Mouse (Mus musculus) adrenal gland, postnatal 36 days (tissue): Measurements from ENCODE around the gene Mpig6b. TPM values are rescaled to one million over a fixed set of nuclear protein-coding genes. Genes with fewer than 3 reads are reported as not detected.
"Not testable (repeated sequence)": the region's sequence is repeated elsewhere in the genome, so short reads cannot be mapped to it uniquely, and the experiment has no call there.

ENCODE experiments used
- DNase-seq, 2 experiments: peaks; one replicate each; pipeline ENCODE4 v3.0.0; 2021; ENCODE audit warnings: mixed read lengths in 1 of 2
- total RNA-seq, 2 experiments: library from RNA; stranded (reverse); gene quantifications; 2 replicates each; pipeline ENCODE4 v1.2.3; 2021

The Mpig6b gene
- total RNA-seq, 2 experiments from 2014 or later: not detected

DNA sequence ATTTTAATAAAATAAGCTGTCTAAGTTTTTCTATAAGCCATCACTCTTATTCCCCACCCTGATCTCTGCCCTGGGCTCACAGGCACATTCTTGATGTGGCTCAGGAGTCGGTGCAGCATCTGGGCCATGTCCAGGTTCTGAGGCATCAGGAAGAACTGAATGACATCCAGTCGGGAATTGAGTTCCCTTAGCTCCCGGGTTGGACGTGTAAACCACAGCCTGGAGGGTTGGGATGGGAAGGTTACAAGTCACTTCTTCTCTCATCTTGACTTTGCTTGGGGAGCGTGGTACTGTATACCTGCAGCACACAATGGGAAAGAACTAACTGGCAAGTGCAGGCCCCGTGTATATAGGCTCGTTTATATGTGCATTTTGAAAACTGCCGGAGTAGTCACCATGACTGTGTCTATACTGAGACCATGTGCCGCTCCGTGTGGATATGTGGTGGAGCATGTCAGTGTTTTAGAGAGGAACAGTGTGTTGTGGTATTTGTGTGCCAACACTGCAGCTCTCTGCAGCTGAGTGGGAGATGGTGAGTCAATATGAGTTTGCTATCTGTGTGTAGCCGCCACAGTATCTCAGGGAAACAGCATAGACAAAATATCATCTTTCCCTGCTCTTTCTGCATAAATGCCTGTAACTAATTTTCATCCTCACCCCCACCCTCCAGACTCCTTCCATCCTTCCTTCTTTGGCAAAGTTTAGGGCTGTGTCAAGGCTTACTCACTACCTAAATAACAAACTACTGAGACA is 26.7 kb downstream of the Mpig6b start:
- no peak for DNase-seq

DNA sequence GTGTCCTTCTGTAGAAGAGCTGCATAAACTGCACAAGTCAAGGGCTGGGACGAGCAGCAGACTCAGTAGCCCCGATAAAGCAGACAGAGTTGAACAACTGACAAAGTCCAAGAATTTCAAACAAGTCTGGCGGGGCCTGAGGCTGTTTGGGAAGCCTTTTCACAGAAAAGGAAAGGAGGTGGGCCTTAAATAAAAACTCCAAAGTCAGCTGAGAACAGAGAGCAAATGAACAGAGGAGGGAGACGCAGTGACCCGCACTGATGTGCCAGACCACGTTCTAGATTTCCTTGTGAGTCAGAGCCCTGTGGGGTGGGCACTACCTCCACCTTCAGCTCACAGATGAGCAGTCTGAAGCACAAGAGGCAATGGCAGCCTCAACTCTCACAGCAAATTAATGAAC is 31.1 kb downstream of the Mpig6b start:
- DNase-seq: no peak

DNA sequence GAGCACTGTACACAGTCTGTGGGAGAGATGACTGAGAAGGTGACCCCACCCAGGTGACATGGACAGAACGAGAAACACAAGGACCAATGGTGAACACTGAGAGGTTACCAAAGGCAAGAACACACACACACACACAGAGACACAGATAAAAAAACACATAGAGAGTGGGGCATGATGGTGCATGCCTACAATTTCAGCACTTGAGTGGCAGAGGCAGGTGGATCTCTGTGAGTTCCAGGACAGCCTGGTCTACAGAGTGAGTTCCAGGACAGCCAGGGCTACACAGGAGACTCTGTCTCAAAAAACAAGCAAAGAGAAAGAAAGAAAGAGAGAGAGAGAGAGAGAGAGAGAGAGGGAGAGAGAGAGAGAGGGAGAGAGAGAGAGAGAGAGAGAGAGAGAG is 32.3 kb downstream of the Mpig6b start:
- not testable (repeated sequence) for DNase-seq

DNA sequence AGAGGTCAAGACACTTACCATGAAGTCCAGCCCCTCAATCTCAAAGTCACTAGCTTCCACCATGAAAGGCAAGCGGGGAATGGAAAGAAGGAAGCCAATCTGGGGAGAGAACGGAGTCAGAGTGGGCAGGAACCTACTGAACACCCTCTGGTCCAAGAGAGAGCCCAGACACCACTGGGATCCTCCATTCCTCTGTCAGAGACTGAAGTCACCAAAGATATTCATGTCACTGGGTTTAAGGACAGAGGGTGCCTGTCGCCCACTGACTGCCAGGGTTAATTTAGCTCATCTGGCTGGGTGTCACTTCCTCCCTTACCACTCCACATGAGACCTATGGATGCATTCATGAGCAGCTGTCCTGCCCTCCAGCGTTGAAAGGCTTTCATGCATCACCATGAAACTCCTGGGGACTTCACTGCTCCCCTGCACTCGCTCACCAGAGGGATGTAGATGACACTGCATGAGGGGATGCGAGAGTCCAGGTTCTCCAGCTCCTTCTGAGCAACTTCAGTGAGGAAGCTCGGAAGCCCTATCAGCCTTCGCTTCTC is 33.6 kb downstream of the Mpig6b start:
- no peak for DNase-seq

DNA sequence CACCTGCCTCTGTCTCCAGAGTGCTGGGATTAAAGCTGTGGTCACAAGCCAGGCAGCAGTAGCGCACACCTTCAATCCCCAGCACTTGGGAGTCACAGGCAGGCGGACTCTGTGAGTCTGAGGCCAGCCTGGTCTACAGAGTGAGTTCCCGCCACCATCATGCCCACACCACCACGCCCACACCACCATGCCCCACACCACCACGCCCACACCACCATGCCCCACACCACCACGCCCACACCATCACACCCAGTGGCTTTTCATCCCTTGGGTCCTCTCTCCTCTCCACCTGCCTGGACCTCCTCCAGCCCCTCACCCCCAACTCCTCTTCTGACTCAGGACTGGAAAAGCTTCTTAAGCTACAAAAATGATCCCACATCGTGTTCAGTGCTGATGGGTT is 34.1 kb downstream of the Mpig6b start:
- no peak for DNase-seq

DNA sequence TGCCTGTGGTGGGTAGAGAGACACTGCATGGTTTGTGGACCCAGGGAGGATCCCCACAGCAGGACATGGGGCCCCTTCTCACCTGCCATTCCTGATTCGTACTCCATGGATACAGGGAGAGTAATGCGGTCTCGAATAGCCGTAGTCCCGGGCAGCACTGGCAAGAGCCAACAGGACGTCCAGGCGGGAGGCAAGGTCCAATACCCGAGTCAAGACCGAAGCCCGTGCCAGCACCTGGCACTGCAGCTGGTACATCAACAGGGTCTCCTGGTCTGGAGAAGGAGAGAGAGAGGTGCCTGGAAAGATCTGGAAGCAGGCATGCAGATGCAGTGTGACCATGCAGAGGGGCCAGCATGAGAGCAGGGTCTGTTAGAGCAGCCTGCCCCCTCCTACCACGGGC is 34.7 kb downstream of the Mpig6b start:
- no peak for DNase-seq

DNA sequence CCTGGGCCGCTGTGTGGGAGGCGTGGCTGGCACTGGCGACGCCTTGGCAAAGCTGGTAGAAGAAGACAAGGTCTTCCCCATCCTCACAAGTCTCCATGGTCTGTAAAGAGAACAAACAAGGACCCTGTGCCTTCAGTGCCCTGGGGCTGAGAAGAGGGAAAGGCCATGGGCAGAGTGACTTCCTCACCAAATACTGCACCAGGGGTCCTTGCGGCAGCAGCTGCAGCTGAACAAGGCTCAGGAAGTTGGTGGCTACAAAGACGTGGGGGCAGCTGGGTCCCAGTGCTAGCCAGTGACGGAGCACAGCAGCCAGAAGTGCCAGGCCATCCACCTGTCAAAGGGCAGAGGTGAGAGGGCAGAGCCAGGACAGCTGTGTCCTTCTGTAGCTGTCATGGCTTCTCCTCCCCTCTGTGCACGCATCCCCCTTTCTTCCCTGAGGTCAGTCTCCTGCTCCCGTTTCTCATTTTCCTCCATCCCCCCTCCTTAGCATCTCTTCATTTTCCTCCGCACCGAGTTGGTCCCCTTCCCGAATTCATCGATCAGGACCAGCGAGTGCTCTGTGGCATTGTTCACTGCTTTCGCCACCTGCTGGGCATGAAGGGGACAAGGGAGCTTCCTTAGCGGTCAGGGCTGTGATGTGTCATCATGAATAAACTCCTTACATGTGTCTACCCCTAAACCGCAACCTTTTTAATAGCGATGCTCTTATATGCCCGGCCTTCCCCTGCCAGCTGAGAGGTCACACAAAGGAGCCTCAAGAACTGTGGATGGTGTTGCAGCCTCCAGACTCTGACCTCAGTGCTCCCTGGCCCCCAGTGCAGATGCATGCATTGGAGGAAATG is 36.1 kb downstream of the Mpig6b start:
- peak in 1 of 2 experiments; percentile 40 for DNase-seq

DNA sequence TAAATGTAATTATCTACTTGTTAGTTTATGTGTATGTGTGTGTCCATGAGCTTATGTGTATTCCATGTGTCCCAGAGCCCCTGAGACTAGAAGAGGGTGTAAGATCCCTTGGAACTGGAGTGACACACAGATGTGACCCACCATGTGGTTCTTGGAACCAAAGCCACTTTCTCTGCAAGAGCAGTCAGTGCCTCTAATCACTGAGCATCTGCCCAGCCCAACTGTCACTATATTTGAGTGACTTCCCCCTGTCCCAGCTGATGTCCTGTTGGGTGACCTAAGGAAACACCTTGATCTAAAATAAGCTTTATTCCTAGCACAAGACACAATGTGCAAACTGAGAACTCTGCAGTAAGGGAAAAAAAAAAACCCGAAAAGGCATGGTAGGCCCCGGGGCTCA is 37.7 kb downstream of the Mpig6b start:
- no peak for DNase-seq

DNA sequence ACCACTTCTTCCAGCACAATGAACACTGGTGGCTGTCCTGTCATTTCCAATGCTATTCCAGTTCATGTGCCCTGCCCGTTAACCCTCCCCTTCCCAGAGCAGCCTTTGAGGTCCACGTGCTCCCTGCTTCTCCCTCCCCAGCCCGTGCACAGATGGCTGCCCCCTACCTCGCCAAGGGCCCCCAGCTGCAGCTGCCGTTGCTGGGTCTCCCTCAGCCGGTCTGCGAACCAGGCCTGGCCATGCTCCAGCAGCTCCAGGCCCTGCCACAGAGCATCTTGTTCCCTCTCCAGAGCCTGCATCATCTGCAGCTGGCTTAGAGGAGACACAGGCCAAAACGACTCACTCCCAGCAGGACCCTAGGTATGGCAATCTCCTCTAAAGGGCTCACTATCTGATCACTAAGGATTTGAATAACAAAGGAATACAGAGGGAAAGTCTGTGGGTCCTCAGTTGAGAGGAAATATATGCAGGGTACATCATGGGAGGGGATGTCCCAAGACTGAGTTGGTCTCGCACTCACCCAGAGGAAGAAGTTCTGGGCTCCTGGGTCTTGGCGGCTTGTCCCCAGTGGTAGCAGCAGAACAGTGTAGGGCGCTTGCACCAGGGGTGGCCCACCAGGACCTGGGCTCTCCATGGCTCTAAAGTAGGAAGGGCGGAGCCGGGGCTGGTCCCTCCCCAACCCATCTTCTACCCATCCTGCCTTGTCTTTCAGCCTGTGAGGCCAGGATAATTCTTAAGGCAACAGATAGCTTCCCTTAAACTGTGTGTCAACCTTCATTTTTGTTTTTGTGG is 38.5 kb downstream of the Mpig6b start, which contains the start of gene Sapcd1:
Gene Sapcd1, minus strand, starts transcription at position 740 of the 792 bp plus-strand sequence.
- no peak for DNase-seq

DNA sequence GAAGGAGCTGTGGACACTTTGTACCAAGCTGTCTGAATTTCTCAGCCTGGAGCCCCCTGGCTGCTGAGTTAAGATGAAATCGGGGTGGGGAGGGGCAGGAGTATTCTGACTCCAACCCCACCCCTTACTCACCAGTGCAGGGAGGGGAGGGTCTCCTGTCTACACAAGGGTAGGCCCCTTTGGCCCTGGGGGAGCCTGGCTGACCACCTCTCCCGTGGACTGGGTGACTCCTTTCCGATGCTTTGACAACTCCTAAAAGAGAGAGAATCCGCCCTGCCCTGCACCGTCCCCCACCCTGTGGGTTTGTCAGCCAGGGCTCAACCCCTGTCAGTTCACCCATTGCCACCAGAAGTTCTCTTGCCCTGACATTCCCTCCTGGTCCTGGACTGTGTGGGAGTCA is 39.8 kb downstream of the Mpig6b start:
- no peak for DNase-seq

DNA sequence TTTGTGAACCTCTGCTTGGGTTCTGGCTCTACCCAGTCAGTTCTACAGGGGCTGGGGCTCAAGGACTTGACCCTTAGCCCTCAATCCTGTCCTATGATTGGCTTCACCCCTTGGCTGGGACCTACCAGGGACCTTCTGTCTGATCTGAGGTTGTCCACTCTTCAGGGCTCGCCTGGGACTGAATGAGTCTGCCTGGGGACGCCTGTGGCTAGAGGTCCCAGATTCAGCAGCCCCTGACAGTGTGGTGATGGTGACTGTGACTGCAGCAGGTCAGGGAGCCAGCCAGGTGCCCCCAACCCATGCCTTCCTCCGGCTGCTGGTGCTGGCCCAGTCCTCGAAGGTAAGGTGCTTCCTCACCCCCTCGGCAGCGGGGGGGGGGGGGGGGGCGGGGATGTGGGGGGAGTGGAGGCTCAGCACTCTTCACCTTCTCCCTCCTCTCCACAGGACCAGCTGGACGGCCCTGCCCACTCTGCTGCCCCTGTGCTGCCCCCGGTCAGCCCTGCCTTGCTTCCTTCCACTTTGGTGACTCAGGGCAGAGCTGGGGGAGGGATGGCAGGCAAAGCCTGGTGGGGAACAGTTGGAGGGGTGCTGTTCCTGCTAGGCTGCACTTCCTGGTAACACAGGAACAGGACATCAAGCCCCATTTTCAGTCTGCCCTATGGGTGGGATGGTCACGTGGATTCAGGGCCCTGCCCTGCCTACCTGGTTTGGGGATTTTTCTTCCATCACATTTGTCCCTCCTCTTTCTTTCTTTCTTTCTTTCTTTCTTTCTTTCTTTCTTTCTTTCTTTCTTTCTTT is 41.1 kb downstream of the Mpig6b start:
- no peak for DNase-seq

DNA sequence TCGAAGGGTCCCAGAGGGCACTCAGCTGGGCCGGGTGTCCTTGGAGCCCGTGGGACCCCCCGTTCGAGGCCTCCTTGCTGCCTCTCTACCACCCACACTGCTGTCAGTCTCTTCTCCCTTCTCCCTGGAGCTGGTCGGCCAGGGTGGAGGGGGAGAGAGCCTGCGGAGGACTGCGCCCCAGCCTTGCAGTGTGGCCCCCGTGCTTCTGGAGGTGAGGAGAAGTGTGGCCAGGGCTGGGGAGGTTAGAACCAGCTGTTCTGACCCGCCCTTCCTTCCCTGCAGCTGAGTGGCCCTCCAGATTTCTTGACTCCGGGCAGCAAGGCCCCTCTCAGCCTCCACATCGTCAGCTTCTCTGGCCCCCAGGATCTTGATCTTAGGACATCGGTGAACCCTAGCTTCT is 41.7 kb downstream of the Mpig6b start:
- no peak for DNase-seq

DNA sequence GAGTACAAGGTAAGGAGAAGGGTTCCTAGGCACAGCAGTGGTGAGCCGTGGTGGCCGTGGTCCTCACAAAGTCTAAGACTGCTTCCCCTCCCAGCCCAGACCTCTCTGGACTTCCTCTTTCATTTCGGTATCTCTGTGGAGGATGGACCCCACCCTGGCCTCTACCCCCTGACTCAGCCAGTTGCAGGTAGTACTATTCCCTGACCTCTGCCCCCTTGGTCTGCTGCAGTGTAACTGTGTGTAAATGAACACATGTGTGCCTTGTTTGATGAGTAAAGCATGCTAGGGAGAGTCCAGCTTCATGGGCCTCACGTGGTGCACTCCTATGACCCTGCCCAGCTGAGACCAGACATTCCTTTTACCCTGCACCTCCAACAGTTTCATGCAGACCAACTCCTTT is 42.2 kb downstream of the Mpig6b start:
- DNase-seq: no peak

DNA sequence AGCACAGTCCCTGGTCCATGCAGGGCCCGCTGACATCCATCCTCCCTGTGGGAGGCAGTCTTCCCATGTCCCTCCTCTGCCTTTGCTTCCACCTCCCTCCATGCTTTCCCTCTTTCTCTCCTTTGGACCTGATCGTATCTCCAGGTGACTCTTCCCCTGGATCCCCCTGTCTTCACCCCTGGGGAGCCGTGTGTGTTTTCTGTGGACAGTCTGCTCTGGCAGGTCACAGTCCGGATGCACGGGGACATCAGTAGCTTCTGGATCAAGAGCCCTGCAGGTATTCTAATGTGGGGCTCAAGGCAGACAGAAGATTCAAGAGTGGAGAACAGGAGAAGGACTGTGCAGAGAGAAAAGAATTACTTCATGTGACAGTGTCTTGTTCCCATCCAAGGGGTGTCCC is 42.8 kb downstream of the Mpig6b start:
- DNase-seq: no peak

DNA sequence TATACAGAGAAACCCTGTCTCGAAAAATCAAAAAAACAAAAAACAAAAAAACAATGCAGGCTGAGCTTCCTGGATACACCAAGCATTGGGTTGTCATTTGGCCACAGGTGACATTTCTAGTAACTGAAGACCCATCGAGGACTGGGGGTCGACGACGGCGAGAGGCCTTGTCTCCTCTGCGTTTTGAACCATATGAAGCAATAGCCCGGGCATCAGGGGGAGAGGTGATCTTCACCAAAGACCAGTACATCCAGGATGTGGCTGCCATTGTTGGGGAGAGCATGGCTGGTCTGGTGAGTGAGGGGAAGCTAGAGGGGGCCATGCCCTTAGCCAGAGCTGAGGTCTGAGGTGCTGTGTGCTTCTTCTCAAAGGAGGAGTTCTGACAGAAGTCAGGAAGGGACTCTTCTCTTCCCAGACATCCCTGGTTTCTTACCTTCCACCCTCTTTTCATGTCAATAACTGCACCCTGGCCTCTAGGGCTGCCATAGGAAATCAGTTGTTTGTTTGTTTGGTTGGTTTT is 43.4 kb downstream of the Mpig6b start:
- DNase-seq: no peak

DNA sequence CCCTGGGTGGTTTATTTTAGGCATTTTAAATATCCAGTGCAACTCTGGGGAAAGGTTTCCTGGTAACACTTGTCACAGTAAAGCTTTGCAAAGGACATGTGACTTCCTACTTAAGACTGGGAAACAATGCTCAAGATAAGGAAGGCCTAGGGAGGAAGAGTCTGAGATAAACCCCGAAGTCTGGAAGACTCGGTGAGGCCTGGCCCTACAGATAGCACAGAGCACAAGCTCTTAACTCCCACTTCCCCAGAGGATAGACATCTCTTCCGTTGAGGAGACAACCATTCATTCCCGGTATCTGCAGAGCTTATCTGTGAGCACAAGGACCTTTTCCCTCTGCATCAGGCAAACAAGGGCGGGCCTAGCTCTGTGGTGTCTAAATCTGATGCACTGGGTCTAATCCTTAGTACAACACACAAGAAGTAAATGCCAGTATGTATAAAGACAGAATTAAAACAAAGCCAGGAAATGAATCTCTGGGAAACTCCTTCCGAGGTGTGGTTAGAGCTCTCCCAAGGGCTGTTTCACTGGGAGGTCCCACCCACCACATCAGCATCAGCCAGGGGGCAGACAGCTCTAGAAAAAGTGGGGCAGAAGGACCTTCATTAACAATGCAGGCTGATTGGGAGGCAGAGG is 44.0 kb downstream of the Mpig6b start:
- DNase-seq: peak in 1 of 2 experiments; percentile 30

DNA sequence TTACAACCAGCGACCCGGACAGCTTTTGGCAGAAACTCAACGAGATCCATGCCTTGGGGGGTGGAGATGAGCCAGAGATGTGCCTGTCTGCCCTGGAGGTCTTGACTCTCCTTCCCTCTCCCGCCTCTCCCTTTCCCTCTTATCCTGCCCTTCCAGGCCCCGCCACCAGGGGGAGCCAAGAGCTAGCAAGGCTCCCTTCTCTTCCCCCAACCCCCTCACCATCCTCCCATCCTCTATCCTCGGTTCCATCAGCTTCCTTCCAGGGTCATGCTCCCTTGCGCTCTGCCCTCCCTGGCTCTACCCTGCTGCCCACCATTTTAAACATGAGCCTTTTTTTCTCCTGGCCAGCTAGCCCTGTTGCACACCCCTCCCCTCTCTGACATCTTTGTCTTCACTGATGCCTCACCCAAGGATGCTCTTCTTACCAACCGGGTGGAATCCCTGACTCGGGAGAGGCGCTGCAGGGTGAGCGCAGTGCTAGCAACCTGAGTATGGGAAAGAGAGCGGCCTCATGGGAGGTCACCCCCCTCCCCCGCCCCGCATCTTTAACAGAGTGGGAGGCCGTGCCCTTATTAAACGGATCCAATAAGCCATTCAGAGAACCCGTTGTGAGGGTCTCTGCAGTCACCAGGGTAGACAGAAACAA is 44.7 kb downstream of the Mpig6b start:
- DNase-seq: peak; percentile 88 to 93

DNA sequence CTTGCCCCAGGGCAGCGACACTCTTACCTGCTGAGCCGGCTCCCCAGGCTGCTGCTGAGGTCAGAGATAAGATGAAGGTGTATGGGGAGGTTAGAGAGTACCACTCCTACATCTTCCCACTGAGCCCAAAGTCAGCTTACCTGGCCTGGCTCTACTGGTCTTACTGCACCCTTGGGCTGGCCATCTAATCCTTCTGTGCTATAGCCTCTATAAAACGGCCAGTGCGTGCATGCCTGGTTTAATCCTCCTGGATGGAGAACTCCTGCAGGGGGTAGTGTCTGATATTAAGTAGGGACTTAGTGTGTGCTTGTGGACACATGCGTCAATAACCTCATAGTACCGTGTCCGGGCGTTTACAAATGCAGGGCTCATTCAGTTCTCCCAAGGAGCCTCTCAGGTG is 45.4 kb downstream of the Mpig6b start:
- DNase-seq: no peak

DNA sequence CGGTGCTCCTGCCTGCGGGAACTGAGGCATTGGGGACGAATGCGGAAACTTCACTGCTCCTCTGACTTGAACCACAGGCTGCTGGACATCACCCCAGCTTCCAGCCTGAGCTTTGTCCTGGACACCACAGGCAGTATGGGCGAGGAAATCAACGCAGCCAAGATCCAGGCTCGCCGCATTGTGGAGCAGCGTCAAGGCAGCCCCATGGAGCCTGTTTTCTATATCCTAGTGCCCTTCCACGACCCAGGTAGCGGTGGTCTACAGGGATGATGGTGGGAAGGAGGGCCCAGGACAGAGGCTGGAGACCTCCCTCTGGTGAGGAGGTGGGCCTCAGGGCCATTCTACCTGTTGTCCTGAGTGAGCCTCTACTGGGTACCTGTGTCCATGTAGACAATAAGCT is 46.1 kb downstream of the Mpig6b start:
- DNase-seq: no peak

DNA sequence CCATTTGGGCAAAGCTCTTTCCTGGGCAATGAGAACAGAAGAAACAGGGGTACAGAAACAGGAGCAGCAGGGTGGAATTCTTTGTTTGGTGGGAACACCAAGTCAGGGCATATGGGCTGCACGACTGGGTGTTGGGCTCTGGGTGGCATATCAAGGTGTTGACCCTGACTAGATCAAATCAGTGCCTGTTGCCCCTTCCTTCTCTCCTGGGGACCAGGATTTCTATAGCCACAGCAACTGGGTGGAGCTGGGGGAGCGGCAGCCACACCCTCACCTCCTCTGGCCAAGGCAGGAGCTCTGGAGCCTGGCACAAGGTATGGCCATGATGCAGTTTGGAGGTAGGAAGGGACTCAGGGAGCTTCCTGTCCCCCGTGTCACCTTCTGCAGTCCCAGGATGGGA is 47.8 kb downstream of the Mpig6b start:
- no peak for DNase-seq
